Mouse (Mus musculus) forebrain, embryonic 11.5 days (tissue): ENCODE results near the gene Iqsec1. TPM values are rescaled to one million over a fixed set of nuclear protein-coding genes. Genes with fewer than 3 reads are reported as not detected.

ENCODE experiments used
- ATAC-seq: fragments of 200-750 bp; cut with Nextera tagmentation; replicated peaks from 2 replicates; pipeline ENCODE4 v1.8.0; 2017; ENCODE audit warnings: moderate TSS enrichment; ENCODE audit not compliant: low FRiP score
- DNase-seq: peaks from one replicate; pipeline ENCODE4 v3.0.0-alpha.2; 2017; ENCODE audit warnings: low spot score
- H3K27ac ChIP-seq: fragments of 300-500 bp; sonication (generic); 2 replicates; pipeline ENCODE4 v1.5.1; 2014; ENCODE audit warnings: low read depth, low read length
- H3K27me3 ChIP-seq: fragments of 300-500 bp; sonication (generic); 2 replicates; pipeline ENCODE4 v1.6.1; 2014; ENCODE audit warnings: mild to moderate bottlenecking, low read length, mixed read lengths; ENCODE audit not compliant: control insufficient read depth, insufficient read depth
- H3K36me3 ChIP-seq: fragments of 300-500 bp; sonication (generic); 2 replicates; pipeline ENCODE4 v1.6.1; 2014; ENCODE audit warnings: mild to moderate bottlenecking, low read length, moderate library complexity, mixed read lengths; ENCODE audit not compliant: control insufficient read depth, insufficient read depth
- H3K4me1 ChIP-seq: fragments of 300-500 bp; sonication (generic); replicated peaks from 2 replicates; pipeline ENCODE4 v1.6.1; 2014; ENCODE audit warnings: low read length, mixed read lengths; ENCODE audit not compliant: control insufficient read depth, insufficient read depth
- H3K4me2 ChIP-seq: fragments of 300-500 bp; sonication (generic); 2 replicates; pipeline ENCODE4 v1.6.1; 2014; ENCODE audit warnings: low read depth, mild to moderate bottlenecking, low read length, moderate library complexity, mixed read lengths; ENCODE audit not compliant: severe bottlenecking
- H3K4me3 ChIP-seq: fragments of 300-500 bp; sonication (generic); 2 replicates; pipeline ENCODE4 v1.5.1; 2014; ENCODE audit warnings: low read depth, low read length
- H3K9ac ChIP-seq: fragments of 300-500 bp; sonication (generic); 2 replicates; pipeline ENCODE4 v1.6.1; 2014; ENCODE audit warnings: low read length
- H3K9me3 ChIP-seq: fragments of 300-500 bp; sonication (generic); 2 replicates; pipeline ENCODE4 v1.6.1; 2016; ENCODE audit warnings: low read length, mixed read lengths; ENCODE audit not compliant: control insufficient read depth
- WGBS: fragments of 180-500 bp; shearing (Covaris S2); extraction: QIAGEN DNeasy Blood & Tissue Kit; methylation state at CpG from one replicate; pipeline ENCODE4 v1.1.7; 2014; 5-methylcytosine and 5-hydroxymethylcytosine counted together
- polyA plus RNA-seq: library from polyadenylated mRNA; unstranded; fragments of >200 nt; fragmentation: Nextera tagmentation; extraction: Ambion mirVana; gene quantifications from 2 replicates; pipeline ENCODE4 v1.2.1, GENCODE M21; 2014

Gene Iqsec1
- polyA plus RNA-seq, 1 experiment from 2014 or later, result 15.0 TPM

DNA sequence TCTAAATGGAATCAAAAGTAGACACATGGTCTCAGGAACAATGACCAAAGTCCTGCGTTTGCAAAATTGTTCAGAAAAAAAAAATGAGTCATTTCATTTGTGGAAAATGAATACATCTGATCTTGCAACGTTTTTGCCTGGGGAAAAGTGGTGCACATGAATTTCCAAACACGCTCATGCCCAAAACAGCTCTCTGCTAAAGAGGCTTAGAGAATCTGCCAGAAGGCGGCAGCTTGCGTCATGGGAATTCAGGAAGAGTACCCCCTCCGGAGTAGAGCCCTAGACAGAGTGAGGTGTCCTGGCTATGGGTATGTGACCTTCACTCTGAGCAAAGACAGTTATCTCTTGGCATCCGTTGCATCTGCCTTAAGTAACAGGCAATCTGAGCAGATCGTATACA lies 116.9 kb downstream of the Iqsec1 start:
- Histone ChIP-seq H3K36me3 (no peaks in the 10 kb centered on the region), H3K27me3 (no peaks in the 10 kb centered on the region), H3K9ac (no peak overlapping the region), H3K4me2 (no peak overlapping the region), H3K9me3 (no peaks in the 10 kb centered on the region), H3K4me1 (no peaks in the 10 kb centered on the region), H3K4me3 (no peak overlapping the region), H3K27ac (no peak overlapping the region)
- DNase-seq, result no peak
- no peak for ATAC-seq
- 86% methylated on average over 8 of the region's 8 CpGs for WGBS

DNA sequence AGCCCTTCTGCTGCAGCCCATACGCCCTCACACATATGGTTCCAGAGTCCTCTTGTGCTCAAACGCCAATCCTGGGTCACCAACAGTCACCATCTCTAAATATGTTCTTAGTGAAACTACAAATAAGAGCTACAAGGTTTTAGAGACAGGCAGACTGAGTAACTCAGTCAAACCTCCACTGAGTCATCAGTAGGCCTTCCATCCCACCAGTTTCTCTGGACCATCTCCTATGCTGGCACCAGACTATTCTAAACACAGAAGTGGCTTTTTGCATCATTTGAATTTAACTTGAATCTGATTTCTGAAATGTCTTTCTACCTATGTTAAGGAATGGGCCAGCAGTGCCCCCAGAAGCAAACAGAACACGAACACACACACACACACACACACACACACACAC lies 120.5 kb downstream of the Iqsec1 start:
- no peaks in the 10 kb centered on the region for H3K9me3 ChIP-seq
- ATAC-seq (no peak), DNase-seq (no peak)
- H3K27me3 ChIP-seq, result no peaks in the 10 kb centered on the region
- H3K4me1 ChIP-seq, result no peaks in the 10 kb centered on the region
- H3K4me3 ChIP-seq, result no peak overlapping the region
- WGBS, result 82% methylated on average over 3 of the region's 3 CpGs
- H3K4me2 ChIP-seq, result no peak overlapping the region
- no peak overlapping the region for H3K27ac ChIP-seq
- no peaks in the 10 kb centered on the region for H3K36me3 ChIP-seq
- H3K9ac ChIP-seq, result no peak overlapping the region

GRCm38 (mm10) chr6:90861370-90861769 lies 127.1 kb downstream of the Iqsec1 start:
- Histone ChIP-seq H3K36me3 (no peaks in the 10 kb centered on the region), H3K27ac (no peak overlapping the region), H3K4me1 (no peaks in the 10 kb centered on the region), H3K4me2 (no peak overlapping the region), H3K27me3 (no peaks in the 10 kb centered on the region), H3K9me3 (no peaks in the 10 kb centered on the region), H3K9ac (no peak overlapping the region), H3K4me3 (no peak overlapping the region)
- 82% methylated on average over 1 of the region's 1 CpGs for WGBS
- DNase-seq (no peak), ATAC-seq (no peak)

DNA sequence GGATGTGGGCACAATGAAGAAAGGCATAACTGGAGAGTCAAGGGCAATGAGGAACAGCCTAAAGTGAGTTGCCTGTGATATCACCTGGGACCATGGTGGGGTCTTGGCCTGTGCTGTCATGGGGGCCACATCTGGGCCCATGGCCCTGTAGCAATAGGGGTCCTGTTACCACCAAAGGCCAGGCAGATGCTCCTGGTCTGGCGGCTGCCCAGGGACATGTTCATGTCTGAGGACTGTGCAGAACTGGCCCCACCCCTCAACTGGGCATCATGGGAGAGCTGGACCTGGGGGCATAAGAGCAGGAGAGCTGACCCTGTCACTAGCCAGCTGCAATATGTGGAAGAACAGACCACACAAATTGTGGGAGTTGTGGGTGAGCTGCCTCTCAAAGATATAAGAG lies 130.6 kb downstream of the Iqsec1 start:
- Histone ChIP-seq H3K27me3 (no peaks in the 10 kb centered on the region), H3K9me3 (no peaks in the 10 kb centered on the region), H3K4me2 (no peak overlapping the region), H3K4me1 (no peaks in the 10 kb centered on the region), H3K4me3 (no peak overlapping the region), H3K27ac (no peak overlapping the region), H3K36me3 (no peaks in the 10 kb centered on the region), H3K9ac (no peak overlapping the region)
- 100% methylated on average over 1 of the region's 1 CpGs for WGBS
- no peak for DNase-seq
- ATAC-seq, result no peak

- no peak overlapping the region for H3K27ac ChIP-seq
These were observed 136.1 kb downstream of the Iqsec1 start for GRCm38 (mm10) chr6:90852360-90852759.

DNA sequence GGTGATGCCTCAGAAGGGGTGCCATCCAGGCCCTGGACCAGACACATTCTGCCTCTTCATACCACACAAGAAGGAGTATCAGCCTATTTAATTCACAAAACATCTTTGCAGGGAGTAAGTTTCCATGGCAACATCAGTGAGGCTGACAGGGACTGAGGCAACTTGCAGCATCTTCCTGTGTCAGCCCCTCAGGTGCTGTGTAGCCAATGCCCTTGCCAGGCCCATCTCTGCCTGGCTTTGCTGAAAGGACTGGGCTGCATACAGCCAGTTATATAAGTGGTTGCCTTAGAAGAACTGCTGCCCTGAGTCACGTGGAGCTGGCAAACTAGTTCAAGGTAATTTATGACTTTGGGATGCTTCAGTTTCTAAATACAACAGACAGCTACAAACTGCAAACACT lies 140.4 kb downstream of the Iqsec1 start:
- H3K4me2 ChIP-seq, result no peak overlapping the region
- 92% methylated on average over 1 of the region's 1 CpGs for WGBS
- no peak overlapping the region for H3K27ac ChIP-seq
- H3K9ac ChIP-seq, result no peak overlapping the region
- H3K4me3 ChIP-seq, result no peak overlapping the region
- H3K9me3 ChIP-seq, result no peaks in the 10 kb centered on the region
- H3K27me3 ChIP-seq, result no peaks in the 10 kb centered on the region
- no peaks in the 10 kb centered on the region for H3K4me1 ChIP-seq
- H3K36me3 ChIP-seq, result no peaks in the 10 kb centered on the region
- DNase-seq (no peak), ATAC-seq (no peak)

More at GRCm38 (mm10) chr6:90852360-90852759, 136.1 kb downstream of the Iqsec1 start:
- Histone ChIP-seq H3K9me3 (no peaks in the 10 kb centered on the region), H3K4me3 (no peak overlapping the region), H3K9ac (no peak overlapping the region), H3K27me3 (no peaks in the 10 kb centered on the region), H3K4me1 (no peaks in the 10 kb centered on the region), H3K36me3 (no peaks in the 10 kb centered on the region), H3K4me2 (no peak overlapping the region)
- WGBS, result 20% methylated on average over 2 of the region's 2 CpGs
- ATAC-seq (no peak), DNase-seq (no peak)

DNA sequence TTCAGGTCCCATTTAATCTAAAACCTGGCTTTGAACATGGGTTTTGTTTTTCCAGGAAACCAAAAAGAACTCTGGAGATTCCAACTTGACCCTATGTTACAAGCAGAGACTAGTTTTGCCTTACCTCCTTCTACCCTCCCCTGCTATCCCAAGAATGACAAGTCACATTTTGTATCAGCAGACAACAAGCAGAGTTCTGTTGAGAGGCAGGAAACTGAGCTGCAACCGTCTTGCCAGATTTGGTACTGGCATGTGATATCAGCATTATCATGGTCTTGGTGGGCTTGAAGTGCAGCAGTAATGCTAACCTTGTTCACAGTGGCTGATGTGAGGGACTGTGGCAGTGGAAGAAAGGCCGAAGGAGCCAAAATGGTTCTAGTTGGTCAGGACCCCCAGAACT lies 141.0 kb downstream of the Iqsec1 start:
- Histone ChIP-seq H3K4me3 (no peak overlapping the region), H3K36me3 (no peaks in the 10 kb centered on the region), H3K9ac (no peak overlapping the region), H3K4me2 (no peak overlapping the region), H3K4me1 (no peaks in the 10 kb centered on the region), H3K9me3 (no peaks in the 10 kb centered on the region), H3K27me3 (no peaks in the 10 kb centered on the region), H3K27ac (no peak overlapping the region)
- ATAC-seq (no peak), DNase-seq (no peak)
- 89% methylated on average over 2 of the region's 2 CpGs for WGBS

GRCm38 (mm10) chr6:90839972-90840371 lies 148.5 kb downstream of the Iqsec1 start:
- Histone ChIP-seq H3K27ac (no peak overlapping the region), H3K9me3 (no peaks in the 10 kb centered on the region), H3K4me2 (no peak overlapping the region), H3K36me3 (no peaks in the 10 kb centered on the region), H3K9ac (no peak overlapping the region), H3K27me3 (no peaks in the 10 kb centered on the region), H3K4me1 (no peaks in the 10 kb centered on the region), H3K4me3 (no peak overlapping the region)
- WGBS, result 93% methylated on average over 2 of the region's 2 CpGs
- ATAC-seq (no peak), DNase-seq (no peak)

DNA sequence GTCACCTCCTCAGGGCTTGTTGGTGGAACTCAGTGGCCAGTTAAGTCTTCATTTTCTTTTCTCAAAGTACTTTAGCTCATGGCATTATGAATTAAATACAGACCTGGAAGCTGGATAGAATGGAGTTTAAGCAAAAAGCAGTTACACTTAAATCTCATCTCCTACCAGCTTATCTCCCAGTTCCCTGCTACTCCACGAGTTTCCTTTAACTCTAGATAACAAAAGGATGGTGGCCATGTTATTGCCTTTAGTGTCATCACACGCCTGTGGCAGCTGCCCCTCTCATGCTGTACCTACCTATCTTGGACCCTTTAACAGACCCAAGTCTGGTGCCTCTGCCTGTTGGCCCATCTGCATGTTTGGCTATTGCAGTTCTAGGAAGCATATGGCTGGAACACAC lies 151.7 kb downstream of the Iqsec1 start:
- no peaks in the 10 kb centered on the region for H3K9me3 ChIP-seq
- no peak overlapping the region for H3K4me3 ChIP-seq
- H3K27me3 ChIP-seq, result no peaks in the 10 kb centered on the region
- WGBS, result 64% methylated on average over 2 of the region's 2 CpGs
- ATAC-seq (no peak), DNase-seq (no peak)
- no peaks in the 10 kb centered on the region for H3K4me1 ChIP-seq
- no peak overlapping the region for H3K9ac ChIP-seq
- no peaks in the 10 kb centered on the region for H3K36me3 ChIP-seq
- H3K27ac ChIP-seq, result no peak overlapping the region
- H3K4me2 ChIP-seq, result no peak overlapping the region
